Mouse (Mus musculus) CH12.LX (cell line): ENCODE results near the gene Yod1. TPM values are rescaled to one million over a fixed set of nuclear protein-coding genes. Genes with fewer than 3 reads are reported as not detected.

Experiments used
- DNase-seq: peaks from one replicate; pipeline ENCODE4 v3.0.0-alpha.2; 2013; ENCODE audit errors: extremely low read depth
- H3K27ac ChIP-seq: 2 replicates; pipeline ENCODE4 v1.5.1; 2012; ENCODE audit warnings: low read depth, mild to moderate bottlenecking, control low read depth, moderate library complexity; ENCODE audit not compliant: insufficient read depth
- H3K27me3 ChIP-seq: replicated peaks from 2 replicates; pipeline ENCODE3; 2012; ENCODE audit warnings: inconsistent platforms
- H3K36me3 ChIP-seq, 2 experiments: replicated peaks in 1 of 2; 2 replicates each; pipeline versions ENCODE3 to v1.6.1; 2012; ENCODE audit warnings: inconsistent platforms in 1 of 2, low read length in 1 of 2, mild to moderate bottlenecking in 1 of 2, mixed read lengths in 1 of 2, moderate library complexity in 1 of 2; ENCODE audit not compliant: control insufficient read depth in 1 of 2, insufficient read depth in 1 of 2
- H3K4me1 ChIP-seq, 2 experiments: 2 replicates each; pipeline ENCODE4 v1.6.1; 2012; ENCODE audit warnings: inconsistent platforms in 1 of 2, moderate library complexity in 1 of 2; ENCODE audit not compliant: insufficient read depth in 2 of 2, control insufficient read depth in 1 of 2
- H3K4me2 ChIP-seq: 2 replicates; pipeline ENCODE4 v1.6.1; 2012; ENCODE audit warnings: low read depth, mild to moderate bottlenecking, control low read depth; ENCODE audit not compliant: poor library complexity, insufficient read depth, severe bottlenecking
- H3K4me3 ChIP-seq, 3 experiments: fragments of 150-350 bp in 1 of 3; sonication (generic) in 1 of 3; replicated peaks in 1 of 3; 2 replicates each; pipeline versions ENCODE3 to v1.5.1; 2011 to 2012; ENCODE audit warnings: low read depth in 2 of 3, low read length in 2 of 3, mild to moderate bottlenecking in 2 of 3, moderate library complexity in 2 of 3, control low read depth in 1 of 3, improper control_type of control experiment in 1 of 3, inconsistent platforms in 1 of 3, mixed read lengths in 1 of 3; ENCODE audit not compliant: poor library complexity in 1 of 3
- H3K79me2 ChIP-seq: replicated peaks from 2 replicates; pipeline ENCODE4 v1.6.1; 2012; ENCODE audit warnings: mild to moderate bottlenecking, moderate library complexity; ENCODE audit not compliant: control insufficient read depth, poor library complexity, insufficient read depth, severe bottlenecking; ENCODE audit errors: extremely low read depth
- H3K9ac ChIP-seq: 2 replicates; pipeline ENCODE4 v1.6.1; 2012; ENCODE audit warnings: low read depth, mild to moderate bottlenecking, control low read depth, moderate library complexity; ENCODE audit not compliant: insufficient read depth
- H3K9me3 ChIP-seq: replicated peaks from 2 replicates; pipeline ENCODE3; 2012; ENCODE audit warnings: low read length, inconsistent platforms, mixed read lengths
- BHLHE40 ChIP-seq: IDR thresholded peaks from 2 replicates; pipeline ENCODE4 v1.6.1; 2011; ENCODE audit warnings: mild to moderate bottlenecking, low read depth, low read length, improper control_type of control experiment
- CHD1 ChIP-seq: IDR thresholded peaks from 2 replicates; pipeline ENCODE4 v1.6.1; 2012; ENCODE audit warnings: low read depth, low read length, improper control_type of control experiment, inconsistent platforms
- CHD2 ChIP-seq: IDR thresholded peaks from 2 replicates; pipeline ENCODE4 v1.6.1; 2011; ENCODE audit warnings: low read length, improper control_type of control experiment
- E2F4 ChIP-seq: IDR thresholded peaks from 2 replicates; pipeline ENCODE4 v1.6.1; 2011; ENCODE audit warnings: low read depth, low read length, improper control_type of control experiment; ENCODE audit not compliant: insufficient replicate concordance
- ETS1 ChIP-seq: conservative IDR thresholded peaks from 2 replicates; pipeline ENCODE4 v1.6.1; 2012; ENCODE audit warnings: low read depth, mild to moderate bottlenecking, inconsistent platforms, low read length, improper control_type of control experiment, moderate library complexity
- HCFC1 ChIP-seq: IDR thresholded peaks from 2 replicates; pipeline ENCODE4 v1.6.1; 2012; ENCODE audit warnings: low read depth, mild to moderate bottlenecking, inconsistent platforms, low read length, improper control_type of control experiment
- IRF4 ChIP-seq: IDR thresholded peaks from 2 replicates; pipeline ENCODE4 v1.6.1; 2014; ENCODE audit warnings: low read depth, mild to moderate bottlenecking, inconsistent platforms, low read length, improper control_type of control experiment
- JUN ChIP-seq: IDR thresholded peaks from 2 replicates; pipeline ENCODE4 v1.6.1; 2011; ENCODE audit warnings: low read depth, mild to moderate bottlenecking, low read length, improper control_type of control experiment, moderate library complexity; ENCODE audit not compliant: insufficient read depth
- KAT2A ChIP-seq: IDR thresholded peaks from 2 replicates; pipeline ENCODE4 v1.6.1; 2012; ENCODE audit warnings: low read length, improper control_type of control experiment, inconsistent platforms; ENCODE audit not compliant: insufficient replicate concordance
- MAFK ChIP-seq: IDR thresholded peaks from 2 replicates; pipeline ENCODE4 v1.6.1; 2011; ENCODE audit warnings: low read length, improper control_type of control experiment; ENCODE audit not compliant: insufficient replicate concordance
- MAX ChIP-seq: IDR thresholded peaks from 2 replicates; pipeline ENCODE4 v1.6.1; 2011; ENCODE audit warnings: low read length, improper control_type of control experiment
- MEF2A ChIP-seq: IDR thresholded peaks from 2 replicates; pipeline ENCODE4 v1.6.1; 2014; ENCODE audit warnings: low read depth, mild to moderate bottlenecking, inconsistent platforms, low read length, improper control_type of control experiment, borderline replicate concordance
- MXI1 ChIP-seq: IDR thresholded peaks from 2 replicates; pipeline ENCODE4 v1.6.1; 2011; ENCODE audit warnings: mild to moderate bottlenecking, low read depth, low read length, improper control_type of control experiment
- NELFE ChIP-seq: IDR thresholded peaks from 2 replicates; pipeline ENCODE4 v1.6.1; 2011; ENCODE audit warnings: low read depth, low read length, improper control_type of control experiment
- PAX5 ChIP-seq: IDR thresholded peaks from 2 replicates; pipeline ENCODE4 v1.6.1; 2012; ENCODE audit warnings: low read length, inconsistent platforms, mixed read lengths
- POLR2A ChIP-seq: IDR thresholded peaks from 2 replicates; pipeline ENCODE4 v1.6.1; 2011; ENCODE audit warnings: low read depth, mild to moderate bottlenecking, improper control_type of control experiment, low read length
- RAD21 ChIP-seq: IDR thresholded peaks from 2 replicates; pipeline ENCODE4 v1.6.1; 2011; ENCODE audit warnings: low read depth, mild to moderate bottlenecking, low read length, improper control_type of control experiment, moderate library complexity
- RCOR1 ChIP-seq: conservative IDR thresholded peaks from 2 replicates; pipeline ENCODE4 v1.6.1; 2012; ENCODE audit warnings: low read depth, mild to moderate bottlenecking, inconsistent platforms, low read length, improper control_type of control experiment
- SIN3A ChIP-seq: IDR thresholded peaks from 2 replicates; pipeline ENCODE4 v1.6.1; 2012; ENCODE audit warnings: low read length, improper control_type of control experiment, inconsistent platforms
- TBP ChIP-seq: conservative IDR thresholded peaks from 2 replicates; pipeline ENCODE4 v1.6.1; 2011; ENCODE audit warnings: low read depth, low read length, improper control_type of control experiment
- USF2 ChIP-seq: conservative IDR thresholded peaks from 2 replicates; pipeline ENCODE4 v1.6.1; 2011; ENCODE audit warnings: low read depth, low read length, improper control_type of control experiment
- ZC3H11A ChIP-seq: IDR thresholded peaks from 2 replicates; pipeline ENCODE4 v1.6.1; 2012; ENCODE audit warnings: low read depth, mild to moderate bottlenecking, inconsistent platforms, low read length, improper control_type of control experiment
- ZKSCAN1 ChIP-seq: IDR thresholded peaks from 2 replicates; pipeline ENCODE4 v1.6.1; 2012; ENCODE audit warnings: low read depth, inconsistent platforms, low read length, improper control_type of control experiment, borderline replicate concordance
- ZNF384 ChIP-seq: IDR thresholded peaks from 2 replicates; pipeline ENCODE4 v1.6.1; 2012; ENCODE audit warnings: low read depth, low read length, improper control_type of control experiment, inconsistent platforms
- dilution Hi-C: fragments of 300-500 bp; cut with MboI; formaldehyde crosslinking; loops from 2 replicates; pipeline ENCODE4 v1.14.3; 2020; ENCODE audit warnings: low sequenced_read_pairs; ENCODE audit not compliant: extremely low pct_unique_long_range_greater_than_20kb, extremely low pct_ligation_motif_present
- in situ Hi-C: fragments of 300-500 bp; cut with MboI; formaldehyde crosslinking; loops from 3 replicates; pipeline ENCODE4 v1.14.3; 2019; ENCODE audit warnings: low sequenced_read_pairs, low pct_ligation_motif_present, low pct_unique_long_range_greater_than_20kb, mixed read lengths
- polyA plus RNA-seq: library from polyadenylated mRNA; unstranded; fragments of >175 nt; gene quantifications from 2 replicates; pipeline ENCODE4 v1.2.1, GENCODE M21; 2012; ENCODE audit warnings: low read depth; ENCODE audit not compliant: insufficient read length
- total RNA-seq, 2 experiments: library from RNA; depleted of rRNA; stranded (reverse); fragments of 300-350 nt in 1 of 2; fragments of >200 nt in 1 of 2; gene quantifications; 2 replicates each; pipeline ENCODE4 v1.2.3; 2012 to 2014

The Yod1 gene
- total and polyA plus RNA-seq, 3 experiments, result 3.6 to 5.4 (median 5.2) TPM

DNA sequence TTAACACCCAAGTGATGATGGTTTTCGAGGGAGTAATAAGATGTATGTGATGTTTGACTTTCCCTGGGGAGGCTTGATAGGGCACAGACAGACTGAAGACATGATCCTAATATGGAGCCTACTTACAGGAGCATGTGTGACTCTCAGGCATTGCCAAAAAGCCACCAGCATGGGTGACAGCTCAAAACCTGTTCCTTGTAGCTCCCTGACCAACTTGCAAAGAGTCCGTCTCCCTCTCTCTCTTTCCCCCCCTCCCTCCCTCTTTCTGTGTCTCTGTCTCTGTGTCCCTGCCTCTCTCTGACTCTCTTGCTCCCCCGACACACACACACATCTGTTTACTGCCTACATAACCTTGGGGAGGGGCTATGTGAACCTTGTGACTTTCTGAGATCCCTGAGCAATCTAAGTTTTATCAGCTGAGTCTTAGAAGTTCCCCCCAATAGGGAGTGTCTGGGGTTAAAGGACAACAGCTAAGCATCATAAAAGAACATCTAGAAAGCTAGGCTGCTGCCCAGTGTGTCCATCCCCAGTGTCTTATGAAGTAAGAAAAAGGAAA, 21.5 kb downstream of the Yod1 start:
- no peaks in the 10 kb centered on the region for H3K36me3 ChIP-seq
- in situ Hi-C loops, result no loop called here
- no peaks in the 10 kb centered on the region for H3K9me3 ChIP-seq

DNA sequence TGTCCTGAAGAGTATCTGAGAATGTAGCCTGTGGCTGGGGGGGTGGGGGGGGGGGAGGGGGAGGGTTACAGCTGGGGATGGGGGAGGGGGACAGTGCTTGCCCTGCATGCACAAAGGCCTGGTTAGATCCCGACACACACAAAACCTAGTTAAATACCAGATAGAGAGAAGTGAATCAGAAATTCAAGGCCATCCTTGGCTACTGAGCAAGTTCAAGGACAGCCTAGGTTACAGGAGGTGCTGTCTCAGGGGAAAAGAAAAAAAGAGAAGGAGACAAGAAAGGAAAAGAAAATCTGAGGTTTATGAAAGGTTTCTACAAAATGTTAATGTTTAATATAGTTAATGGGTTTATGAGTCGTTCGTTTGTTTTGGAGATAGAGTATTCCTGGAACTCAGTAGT, 22.5 kb downstream of the Yod1 start:
- DNase-seq, result no peak
- Histone ChIP-seq H3K9me3 (no peaks in the 10 kb centered on the region), H3K27me3 (no peaks in the 10 kb centered on the region), H3K4me2 (no peak overlapping the region), H3K27ac (no peak overlapping the region), H3K4me3 (no peak overlapping the region), H3K36me3 (no peaks in the 10 kb centered on the region), H3K9ac (no peak overlapping the region), H3K4me1 (peaks cover 5 to 40% of the 10 kb centered on the region in 2 experiments; a peak in 3 of 4 replicates), H3K79me2 (no peaks in the 10 kb centered on the region)
- TF ChIP-seq IRF4 (no peak), ZKSCAN1 (no peak), MAFK (no peak), ETS1 (no peak), KAT2A (no peak), MEF2A (no peak), SIN3A (no peak), USF2 (no peak), HCFC1 (no peak), PAX5 (no peak), MXI1 (no peak), JUN (no peak), E2F4 (no peak), CHD2 (no peak), BHLHE40 (no peak), MAX (no peak), TBP (no peak), NELFE (no peak)
- in situ Hi-C loops (no loop called here), dilution Hi-C loops (no loop called here)

More for the DNA sequence above, 21.5 kb downstream of the Yod1 start:
- H3K79me2 ChIP-seq, result no peaks in the 10 kb centered on the region
- TF ChIP-seq CHD1, result no peak
- TF ChIP-seq MAFK, result no peak
- no peak for TF ChIP-seq RCOR1
- TF ChIP-seq MEF2A, result no peak
- TF ChIP-seq ZC3H11A, result no peak
- TF ChIP-seq ZNF384, result no peak
- TF ChIP-seq USF2, result no peak
- no peak for TF ChIP-seq POLR2A
- TF ChIP-seq RAD21, result no peak
- H3K27ac ChIP-seq, result no peak overlapping the region
- no peak for DNase-seq
- H3K4me2 ChIP-seq, result no peak overlapping the region
- no peak overlapping the region for H3K4me3 ChIP-seq
- dilution Hi-C loops, result no loop called here
- H3K4me1 ChIP-seq, result peaks cover 5 to 40% of the 10 kb centered on the region in 2 experiments; a peak in 3 of 4 replicates
- no peak overlapping the region for H3K9ac ChIP-seq
- no peaks in the 10 kb centered on the region for H3K27me3 ChIP-seq
